Mouse (Mus musculus) heart, embryonic 16.5 days (tissue): ENCODE measurements around the gene Tead4. TPM values are rescaled to one million over a fixed set of nuclear protein-coding genes. Genes with fewer than 3 reads are reported as not detected.

Source experiments
- ATAC-seq: fragments of 200-750 bp; cut with Nextera tagmentation; replicated peaks from 2 replicates; pipeline ENCODE4 v1.8.0; 2017; ENCODE audit warnings: moderate number of reproducible peaks; ENCODE audit not compliant: insufficient read depth, low FRiP score; ENCODE audit errors: extremely low read depth
- H3K27ac ChIP-seq: fragments of 300-500 bp; sonication (generic); 2 replicates; pipeline ENCODE4 v1.5.1; 2014; ENCODE audit warnings: mild to moderate bottlenecking, low read length, control low read depth, moderate library complexity
- H3K27me3 ChIP-seq: fragments of 300-500 bp; sonication (generic); 2 replicates; pipeline ENCODE4 v1.6.1; 2014; ENCODE audit warnings: low read length, mixed read lengths; ENCODE audit not compliant: control insufficient read depth, insufficient read depth
- H3K36me3 ChIP-seq: fragments of 300-500 bp; sonication (generic); 2 replicates; pipeline ENCODE4 v1.6.1; 2014; ENCODE audit not compliant: control insufficient read depth, insufficient read depth
- H3K4me1 ChIP-seq: fragments of 300-500 bp; sonication (generic); 2 replicates; pipeline ENCODE4 v1.6.1; 2014; ENCODE audit warnings: low read length, mixed read lengths; ENCODE audit not compliant: control insufficient read depth, insufficient read depth
- H3K4me2 ChIP-seq: fragments of 300-500 bp; sonication (generic); 2 replicates; pipeline ENCODE4 v1.6.1; 2014; ENCODE audit warnings: low read depth, mild to moderate bottlenecking, control low read depth, low read length
- H3K4me3 ChIP-seq: fragments of 300-500 bp; sonication (generic); 2 replicates; pipeline ENCODE4 v1.5.1; 2014; ENCODE audit warnings: mild to moderate bottlenecking, control low read depth, low read length
- H3K9ac ChIP-seq: fragments of 300-500 bp; sonication (generic); 2 replicates; pipeline ENCODE4 v1.6.1; 2014; ENCODE audit warnings: low read length, control low read depth
- H3K9me3 ChIP-seq: fragments of 300-500 bp; sonication (generic); replicated peaks from 2 replicates; pipeline ENCODE4 v1.6.1; 2016; ENCODE audit warnings: low read length; ENCODE audit not compliant: control insufficient read depth
- WGBS: fragments of 180-500 bp; shearing (Covaris S2); extraction: QIAGEN DNeasy Blood & Tissue Kit; methylation state at CpG from one replicate; pipeline ENCODE4 v1.1.7; 2014; 5-methylcytosine and 5-hydroxymethylcytosine counted together
- polyA plus RNA-seq: library from polyadenylated mRNA; unstranded; fragments of >200 nt; fragmentation: Nextera tagmentation; extraction: Ambion mirVana; gene quantifications from 2 replicates; pipeline ENCODE4 v1.2.1, GENCODE M21; 2015

Gene Tead4
- polyA plus RNA-seq, 1 experiment from 2014 or later, result 2.7 TPM

- WGBS, result 47% methylated on average over 5 of the region's 5 CpGs
- no peaks in the 10 kb centered on the region for H3K4me1 ChIP-seq
- no peak overlapping the region for H3K4me3 ChIP-seq
- H3K4me2 ChIP-seq, result no peak overlapping the region
- no peak for ATAC-seq
- no peaks in the 10 kb centered on the region for H3K9me3 ChIP-seq
- no peak overlapping the region for H3K27ac ChIP-seq
- no peaks in the 10 kb centered on the region for H3K27me3 ChIP-seq
- H3K9ac ChIP-seq, result no peak overlapping the region
- no peaks in the 10 kb centered on the region for H3K36me3 ChIP-seq
Measured at GRCm38 (mm10) chr6:128279608-128280007, 21.0 kb downstream of the Tead4 start.

- no peak overlapping the region for H3K9ac ChIP-seq
- H3K9me3 ChIP-seq, result no peaks in the 10 kb centered on the region
- no peaks in the 10 kb centered on the region for H3K27me3 ChIP-seq
- H3K4me3 ChIP-seq, result no peak overlapping the region
- 67% methylated on average over 4 of the region's 4 CpGs for WGBS
- no peak overlapping the region for H3K27ac ChIP-seq
- H3K4me2 ChIP-seq, result no peak overlapping the region
- no peaks in the 10 kb centered on the region for H3K4me1 ChIP-seq
- no peaks in the 10 kb centered on the region for H3K36me3 ChIP-seq
- no peak for ATAC-seq
Measured at GRCm38 (mm10) chr6:128279099-128279498, 21.5 kb downstream of the Tead4 start.

- H3K4me3 ChIP-seq, result no peak overlapping the region
- no peaks in the 10 kb centered on the region for H3K27me3 ChIP-seq
- WGBS, result 81% methylated on average over 11 of the region's 11 CpGs
- no peak overlapping the region for H3K4me2 ChIP-seq
- no peaks in the 10 kb centered on the region for H3K4me1 ChIP-seq
- no peak overlapping the region for H3K27ac ChIP-seq
- ATAC-seq, result no peak
- H3K36me3 ChIP-seq, result no peaks in the 10 kb centered on the region
- no peak overlapping the region for H3K9ac ChIP-seq
- H3K9me3 ChIP-seq, result no peaks in the 10 kb centered on the region
Measured at GRCm38 (mm10) chr6:128277132-128278085, 23.2 kb downstream of the Tead4 start.

GRCm38 (mm10) chr6:128276349-128276748 lies 24.3 kb downstream of the Tead4 start:
- Histone ChIP-seq H3K27ac (no peak overlapping the region), H3K4me3 (no peak overlapping the region), H3K4me1 (no peaks in the 10 kb centered on the region), H3K9ac (no peak overlapping the region), H3K27me3 (no peaks in the 10 kb centered on the region), H3K36me3 (no peaks in the 10 kb centered on the region), H3K9me3 (no peaks in the 10 kb centered on the region), H3K4me2 (no peak overlapping the region)
- no peak for ATAC-seq
- WGBS, result 81% methylated on average over 6 of the region's 6 CpGs

GRCm38 (mm10) chr6:128275506-128276064 lies 25.0 kb downstream of the Tead4 start:
- WGBS, result 91% methylated on average over 8 of the region's 8 CpGs
- H3K4me3 ChIP-seq, result no peak overlapping the region
- H3K27me3 ChIP-seq, result no peaks in the 10 kb centered on the region
- H3K27ac ChIP-seq, result no peak overlapping the region
- no peak overlapping the region for H3K4me2 ChIP-seq
- no peaks in the 10 kb centered on the region for H3K9me3 ChIP-seq
- no peaks in the 10 kb centered on the region for H3K4me1 ChIP-seq
- H3K36me3 ChIP-seq, result no peaks in the 10 kb centered on the region
- ATAC-seq, result no peak
- no peak overlapping the region for H3K9ac ChIP-seq

GRCm38 (mm10) chr6:128273507-128273906 lies 27.1 kb downstream of the Tead4 start:
- 78% methylated on average over 1 of the region's 1 CpGs for WGBS
- Histone ChIP-seq H3K9ac (no peak overlapping the region), H3K9me3 (no peaks in the 10 kb centered on the region), H3K27ac (no peak overlapping the region), H3K4me3 (no peak overlapping the region), H3K27me3 (no peaks in the 10 kb centered on the region), H3K36me3 (no peaks in the 10 kb centered on the region), H3K4me2 (no peak overlapping the region), H3K4me1 (no peaks in the 10 kb centered on the region)
- no peak for ATAC-seq

- ATAC-seq, result no peak
- Histone ChIP-seq H3K9ac (no peak overlapping the region), H3K4me3 (no peak overlapping the region), H3K27me3 (no peaks in the 10 kb centered on the region), H3K9me3 (no peaks in the 10 kb centered on the region), H3K4me1 (no peaks in the 10 kb centered on the region), H3K36me3 (no peaks in the 10 kb centered on the region), H3K27ac (no peak overlapping the region), H3K4me2 (no peak overlapping the region)
- WGBS, result 95% methylated on average over 17 of the region's 17 CpGs
Measured at GRCm38 (mm10) chr6:128272754-128273153, 27.9 kb downstream of the Tead4 start.

GRCm38 (mm10) chr6:128269850-128270249 lies 30.8 kb downstream of the Tead4 start:
- no peak for ATAC-seq
- WGBS, result 67% methylated on average over 4 of the region's 4 CpGs
- Histone ChIP-seq H3K9me3 (no peaks in the 10 kb centered on the region), H3K4me1 (no peaks in the 10 kb centered on the region), H3K9ac (no peak overlapping the region), H3K4me3 (no peak overlapping the region), H3K4me2 (no peak overlapping the region), H3K36me3 (no peaks in the 10 kb centered on the region), H3K27me3 (no peaks in the 10 kb centered on the region), H3K27ac (no peak overlapping the region)

- ATAC-seq, result no peak
- no peak overlapping the region for H3K4me3 ChIP-seq
- no peaks in the 10 kb centered on the region for H3K27me3 ChIP-seq
- no peak overlapping the region for H3K9ac ChIP-seq
- 83% methylated on average over 8 of the region's 8 CpGs for WGBS
- no peak overlapping the region for H3K4me2 ChIP-seq
- H3K36me3 ChIP-seq, result no peaks in the 10 kb centered on the region
- no peaks in the 10 kb centered on the region for H3K9me3 ChIP-seq
- no peaks in the 10 kb centered on the region for H3K4me1 ChIP-seq
- H3K27ac ChIP-seq, result no peak overlapping the region
Measured at GRCm38 (mm10) chr6:128264870-128265526, 35.6 kb downstream of the Tead4 start.
